Mouse (Mus musculus) 416B (cell line): Measurements from ENCODE around the gene Ift46.
A peak's percentile ranks its signal among the peaks of the same experiment; 100 is the strongest.

ENCODE experiments used
- DNase-seq: peaks from one replicate; pipeline ENCODE4 v3.0.0; 2011; ENCODE audit warnings: low read depth

Gene Ift46

DNA sequence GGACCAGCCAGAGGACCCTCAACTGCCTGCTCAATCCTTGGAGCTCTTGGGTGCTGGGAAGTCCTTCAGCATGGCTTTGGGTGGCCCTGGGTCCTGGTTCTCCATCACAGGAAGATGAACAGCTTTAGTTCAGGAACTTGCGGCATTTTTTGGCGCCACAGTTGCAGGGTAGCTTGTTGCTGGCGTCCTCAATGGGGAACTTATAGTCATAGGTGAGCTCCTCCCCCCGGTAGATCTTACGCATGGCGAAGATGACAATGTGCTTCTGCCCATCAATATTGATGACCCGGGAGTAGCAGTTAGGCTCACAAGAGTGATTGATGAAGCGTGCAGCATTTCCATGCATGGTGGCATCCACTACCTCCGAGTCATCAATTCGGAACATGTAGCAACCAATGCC is 40.1 kb downstream of the Ift46 start:
- DNase-seq = no peak

DNA sequence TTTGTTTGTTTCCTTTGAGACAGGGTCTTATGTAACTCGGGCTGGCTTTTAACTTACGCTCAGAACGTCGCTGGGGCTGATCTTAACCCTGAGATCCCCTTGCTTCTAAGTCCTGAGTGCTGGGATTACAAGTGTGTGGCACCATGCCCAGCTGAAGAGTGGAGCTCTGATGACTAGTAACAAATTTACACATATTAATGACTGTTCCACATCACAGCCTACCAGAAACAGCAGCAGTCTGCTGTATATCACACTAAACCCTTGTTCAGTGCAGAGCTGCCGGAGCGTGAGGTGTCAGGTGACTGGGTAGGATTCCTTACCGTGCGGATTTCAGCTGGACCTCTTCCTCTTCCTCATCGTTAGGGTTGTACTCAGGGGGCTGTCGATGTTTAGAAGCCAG is 42.6 kb downstream of the Ift46 start:
- no peak for DNase-seq

DNA sequence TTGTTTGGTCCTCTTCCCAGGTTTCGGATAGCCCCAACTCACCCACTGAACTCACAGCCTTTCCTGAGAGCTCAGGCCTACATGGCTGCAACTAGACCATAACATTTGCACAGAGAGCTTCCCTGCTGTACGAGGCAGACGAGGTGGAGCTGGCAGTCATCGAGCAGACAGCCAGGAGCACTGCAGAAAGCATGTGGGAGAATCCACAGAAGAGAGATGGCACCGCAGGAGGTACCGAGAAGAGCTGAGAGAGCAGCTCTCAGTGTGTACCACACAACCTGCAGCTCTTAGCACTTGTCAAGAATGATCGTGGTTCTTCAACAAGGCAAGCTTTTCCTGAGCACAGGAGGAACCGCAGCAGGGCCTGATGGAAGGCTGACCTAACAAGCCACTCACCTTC is 46.5 kb downstream of the Ift46 start:
- DNase-seq = no peak

DNA sequence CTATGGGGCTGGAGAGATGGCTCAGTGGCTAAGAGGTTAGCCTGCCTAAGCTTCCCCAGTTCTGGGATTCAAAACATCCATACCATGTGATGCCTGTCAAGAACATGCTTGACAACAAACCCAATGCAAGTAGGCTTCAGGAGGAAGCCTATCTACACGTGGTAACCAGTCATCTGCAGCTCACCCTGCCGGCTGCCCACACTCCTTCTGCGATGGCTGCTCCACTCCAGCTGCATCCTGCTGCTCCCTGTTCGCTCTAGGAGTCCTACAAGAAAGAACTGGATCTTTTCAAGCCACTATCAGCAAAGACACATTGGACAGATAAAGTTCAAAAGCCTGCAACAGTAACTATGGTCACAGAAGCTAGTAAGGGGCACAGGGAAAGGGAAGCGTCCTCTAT is 49.8 kb downstream of the Ift46 start:
- DNase-seq = no peak

DNA sequence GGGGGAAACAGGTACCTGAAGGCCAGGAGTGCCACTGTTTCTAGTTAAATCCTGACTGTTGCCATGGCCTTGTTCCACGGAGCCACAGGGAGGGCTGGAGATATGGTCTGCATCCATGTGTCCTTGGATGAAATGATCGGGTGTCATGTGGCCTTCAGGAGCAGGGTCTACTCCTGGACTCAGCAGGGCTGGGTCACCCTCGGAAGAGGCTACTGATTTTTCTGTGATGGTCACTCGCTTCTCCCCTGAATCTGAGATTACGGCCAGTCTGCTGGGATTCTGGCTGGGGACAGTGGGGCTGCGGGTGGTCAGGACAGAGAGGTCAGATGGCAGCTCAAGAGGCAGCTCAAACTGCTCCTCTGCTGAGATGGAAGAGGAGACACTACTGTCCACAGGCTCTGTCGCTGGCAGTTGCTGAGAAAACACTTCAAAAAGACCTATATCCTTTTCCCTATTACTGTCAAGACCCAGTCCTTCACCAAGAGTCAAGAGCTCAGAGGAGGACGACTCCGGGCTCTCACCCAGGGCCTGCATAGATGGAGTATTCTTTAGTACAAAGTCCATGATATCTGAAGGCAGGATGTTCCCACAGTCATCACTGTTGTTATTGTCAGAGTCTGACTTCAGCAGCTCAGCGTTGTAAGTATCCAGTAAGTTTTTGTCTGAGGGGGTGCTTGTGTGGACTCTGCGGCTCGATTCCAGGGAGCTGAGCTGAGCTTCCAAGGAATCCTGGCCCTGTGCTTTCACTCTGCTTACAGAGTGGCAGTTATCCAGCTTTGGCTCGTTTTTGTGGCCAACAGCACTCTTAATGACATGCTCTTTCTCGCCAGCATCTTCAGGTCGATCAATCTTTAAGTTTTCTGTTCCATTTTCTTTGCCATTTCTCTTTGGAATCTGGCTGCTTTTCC is 52.5 kb downstream of the Ift46 start:
- no peak for DNase-seq

DNA sequence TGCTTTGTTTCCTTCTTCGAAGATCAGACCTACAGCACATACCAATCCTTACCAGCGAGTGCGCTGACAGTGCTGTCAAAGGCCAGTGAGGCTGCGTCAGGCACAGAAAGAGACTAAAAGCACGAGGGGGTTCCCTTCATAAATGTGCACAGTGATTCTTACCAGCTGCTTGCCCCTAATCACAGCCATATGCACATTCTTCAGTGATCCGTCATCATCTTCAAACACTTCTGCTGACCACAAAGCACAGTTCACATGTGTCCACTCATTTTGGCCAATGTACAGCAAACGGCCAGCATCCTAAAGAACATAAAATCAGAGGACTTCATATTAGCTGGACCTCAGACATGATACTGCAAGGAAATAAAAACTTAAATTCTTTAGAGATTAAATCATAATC is 59.0 kb downstream of the Ift46 start:
- no peak for DNase-seq

DNA sequence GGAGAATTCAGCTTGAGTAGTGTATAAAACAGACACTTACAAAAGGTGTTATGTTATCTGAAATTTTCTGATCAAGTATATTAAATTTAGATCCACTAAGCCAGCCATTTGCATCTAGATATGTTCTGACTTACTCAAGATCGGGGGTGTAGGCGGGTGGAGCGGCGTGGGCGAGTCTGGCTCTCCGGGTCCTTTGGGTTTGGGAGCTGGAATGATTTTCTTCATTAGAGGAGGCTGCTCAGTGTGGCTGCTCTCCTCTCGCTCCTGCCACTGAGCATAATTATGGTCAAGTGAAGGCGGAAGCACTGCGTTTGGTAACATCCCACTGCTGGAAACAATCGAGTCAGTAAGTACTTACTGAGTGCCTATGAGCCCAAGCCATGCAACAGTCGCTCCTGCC is 61.2 kb downstream of the Ift46 start:
- DNase-seq = no peak

DNA sequence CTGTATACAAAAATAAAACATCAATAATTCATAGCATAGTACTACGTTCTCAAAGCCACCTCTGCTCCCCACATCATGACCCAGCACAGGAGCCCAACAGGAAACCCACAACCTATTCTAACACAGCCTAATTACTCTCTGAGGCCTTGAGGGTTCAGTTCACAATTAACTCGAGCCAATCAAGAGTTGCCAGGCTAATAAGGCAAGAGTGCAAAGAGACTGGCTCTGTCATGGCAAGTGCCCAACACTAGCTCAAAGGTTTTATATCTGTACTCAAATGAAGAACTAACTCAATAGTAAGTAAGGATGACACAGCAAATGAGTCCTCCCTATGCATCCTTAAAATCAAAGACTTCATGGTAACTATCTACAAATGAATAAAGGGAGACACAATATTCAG is 62.8 kb downstream of the Ift46 start:
- no peak for DNase-seq

DNA sequence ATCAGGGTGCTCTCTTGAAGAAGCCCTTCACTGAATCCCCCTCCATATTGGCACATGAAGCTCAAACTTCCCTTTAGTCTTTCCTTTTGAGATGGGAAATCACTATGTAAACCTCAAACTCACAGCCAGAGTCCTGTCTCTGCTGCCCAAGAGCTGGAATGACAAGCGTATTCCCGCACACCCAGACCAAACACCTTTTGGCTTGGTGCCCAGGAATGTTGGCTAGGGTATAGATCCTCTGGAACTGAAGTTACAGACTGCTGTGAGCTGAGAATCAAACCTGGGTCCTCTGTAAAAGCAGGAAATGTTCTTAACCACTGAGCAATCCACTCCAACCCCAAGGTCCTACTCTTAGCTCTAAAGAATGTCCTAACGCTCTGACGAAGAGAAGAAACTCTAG is 64.6 kb downstream of the Ift46 start:
- DNase-seq = no peak

DNA sequence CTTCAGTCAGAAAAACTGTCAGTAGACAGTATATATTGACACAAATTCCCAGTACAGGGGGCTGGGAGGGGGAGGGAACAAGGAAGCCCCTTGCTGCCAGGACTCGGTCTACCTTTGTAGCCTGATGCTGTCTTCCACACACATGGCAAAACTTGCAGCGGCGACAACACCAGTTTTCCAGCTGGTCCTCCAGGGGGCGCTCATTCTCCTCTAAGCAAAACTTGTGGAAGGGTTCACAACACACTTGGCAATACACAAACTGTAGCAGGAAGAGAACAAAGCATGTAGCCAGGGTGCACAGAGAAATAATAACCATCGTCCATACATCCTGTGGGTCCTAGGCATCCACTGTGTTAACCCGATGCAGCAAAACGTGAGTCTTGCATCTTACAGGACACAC is 68.7 kb downstream of the Ift46 start:
- peak; percentile 84 for DNase-seq

DNA sequence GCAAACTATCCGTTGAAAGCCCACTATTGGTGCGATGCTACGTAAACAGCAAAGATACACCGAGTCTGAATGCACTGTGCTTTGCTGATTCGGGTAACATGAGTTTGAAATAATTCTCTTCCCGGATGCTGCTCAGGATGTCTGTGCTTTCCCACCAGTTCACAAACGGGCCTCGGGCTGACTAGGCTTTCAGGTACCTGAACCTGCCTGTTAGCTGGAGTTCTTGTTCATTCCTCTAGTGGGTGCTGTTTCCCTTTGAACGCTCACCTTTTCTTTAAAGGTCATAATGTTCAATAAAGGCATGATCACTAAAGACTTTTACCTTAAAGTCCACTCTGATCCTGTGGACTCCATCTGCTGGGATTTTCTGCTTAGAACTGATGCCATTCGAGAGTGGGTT is 73.5 kb downstream of the Ift46 start:
- DNase-seq = peak; percentile 56
